Mouse (Mus musculus) retina, postnatal 7 days (tissue): Measurements from ENCODE around the gene Xxylt1.

ENCODE experiments used
- DNase-seq: peaks from one replicate; pipeline ENCODE4 v3.0.0-alpha.2; 2012; ENCODE audit warnings: low read depth, low spot score

The Xxylt1 gene

DNA sequence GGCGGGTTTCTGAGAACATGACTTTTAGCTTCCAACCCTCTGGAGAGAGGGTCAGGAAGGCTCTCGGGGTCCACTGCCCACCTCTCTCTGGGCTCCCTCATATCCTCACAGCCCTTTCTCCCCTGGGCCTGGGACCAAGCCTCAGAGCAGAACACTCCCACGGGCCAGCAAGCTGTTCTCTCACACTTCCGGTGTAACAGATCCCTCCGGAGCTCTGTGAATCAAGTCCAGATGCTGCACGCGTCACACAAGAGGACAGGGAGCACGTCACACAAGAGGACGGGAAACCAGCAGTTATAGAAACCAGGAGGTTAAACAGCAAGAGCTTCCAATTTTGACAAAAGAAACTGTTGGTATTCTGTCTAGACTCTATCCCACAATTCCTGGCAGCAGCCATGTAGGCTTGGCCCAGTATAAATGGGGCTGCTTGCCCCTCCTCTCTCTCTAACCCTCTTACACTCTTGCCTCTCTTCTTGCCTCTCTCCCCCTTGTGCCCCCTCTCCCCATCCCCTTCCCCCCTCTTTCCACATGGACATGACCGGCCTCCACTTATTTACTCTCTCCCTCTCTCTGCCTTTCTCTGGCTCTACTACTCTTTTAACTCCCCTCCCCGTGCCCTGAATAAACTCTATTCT lies 19.9 kb downstream of the Xxylt1 start:
- no peak for DNase-seq

DNA sequence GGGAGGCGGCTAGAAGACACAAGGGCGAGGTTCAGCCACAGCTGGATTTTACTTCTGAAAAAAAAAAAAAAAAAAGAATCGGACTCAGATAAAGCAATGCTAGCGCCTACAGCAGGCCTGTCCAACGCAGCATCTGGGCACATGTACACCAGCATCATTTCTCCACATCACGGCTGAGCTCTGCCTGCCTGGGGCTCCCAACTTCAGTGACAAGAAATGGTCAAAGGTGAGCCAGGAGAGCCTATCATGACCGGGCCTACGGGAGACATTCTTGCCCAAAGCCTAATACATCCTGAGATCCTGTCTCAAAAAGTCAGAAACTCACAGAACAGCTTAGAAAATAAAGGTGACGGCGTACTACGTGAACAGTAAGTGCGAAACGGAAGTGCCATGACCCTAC lies 20.5 kb downstream of the Xxylt1 start:
- no peak for DNase-seq

DNA sequence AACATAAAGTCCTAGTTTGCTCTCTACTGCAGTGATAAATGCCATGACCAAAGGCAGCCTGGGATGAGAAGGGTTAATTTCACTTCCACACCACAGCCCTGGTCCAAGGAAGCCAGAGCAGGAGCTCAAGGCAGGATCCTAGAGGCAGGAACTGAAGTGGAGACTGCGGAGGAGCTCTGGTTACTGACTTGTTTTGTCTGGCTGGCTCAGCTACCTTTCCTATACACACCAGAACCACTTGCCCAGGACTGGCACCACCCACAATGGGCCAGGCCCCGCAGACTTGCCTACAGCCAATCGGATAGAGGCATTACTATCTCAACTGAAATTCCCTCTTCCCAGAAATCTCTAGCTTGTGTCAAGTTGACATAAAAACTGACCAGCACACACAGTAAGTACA lies 21.0 kb downstream of the Xxylt1 start:
- DNase-seq = no peak

DNA sequence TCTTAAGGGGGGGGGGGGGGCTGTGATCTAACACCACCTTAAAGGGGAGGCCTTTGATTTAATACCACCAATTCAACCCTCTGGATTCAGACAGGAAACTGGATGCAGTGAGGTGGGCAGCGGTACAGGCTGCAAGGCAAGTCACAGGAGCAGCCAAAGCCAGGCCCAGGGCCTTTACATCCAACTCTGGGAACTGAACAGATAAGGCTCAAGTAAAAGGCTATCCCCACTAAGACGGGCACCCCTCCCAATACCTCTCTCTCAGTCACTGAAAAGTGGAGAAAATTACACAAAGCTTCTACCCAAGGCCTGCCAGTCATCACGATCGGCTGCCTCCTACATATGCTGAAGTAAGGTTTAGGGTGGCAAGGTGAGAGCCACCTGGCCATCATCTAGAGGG lies 21.5 kb downstream of the Xxylt1 start:
- DNase-seq = no peak

DNA sequence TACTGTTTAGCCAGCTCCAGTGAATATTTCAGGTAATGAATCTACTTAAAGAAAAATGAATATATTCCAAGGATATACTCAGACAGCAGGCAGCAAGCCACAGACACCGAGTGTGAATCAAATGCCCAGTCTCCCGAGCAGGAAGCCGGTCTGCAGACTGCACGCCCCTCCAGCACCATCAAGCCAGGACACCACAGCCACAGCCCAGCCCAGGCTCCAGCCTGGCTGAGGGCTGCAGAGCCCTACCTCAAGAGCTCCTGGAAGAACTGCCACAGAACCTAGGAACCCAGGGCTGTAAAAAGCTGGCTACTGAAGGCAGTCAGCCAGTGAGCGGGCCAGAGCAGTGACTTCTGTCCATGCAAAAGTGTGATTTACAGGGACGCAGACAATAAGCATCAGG lies 28.4 kb downstream of the Xxylt1 start:
- no peak for DNase-seq

DNA sequence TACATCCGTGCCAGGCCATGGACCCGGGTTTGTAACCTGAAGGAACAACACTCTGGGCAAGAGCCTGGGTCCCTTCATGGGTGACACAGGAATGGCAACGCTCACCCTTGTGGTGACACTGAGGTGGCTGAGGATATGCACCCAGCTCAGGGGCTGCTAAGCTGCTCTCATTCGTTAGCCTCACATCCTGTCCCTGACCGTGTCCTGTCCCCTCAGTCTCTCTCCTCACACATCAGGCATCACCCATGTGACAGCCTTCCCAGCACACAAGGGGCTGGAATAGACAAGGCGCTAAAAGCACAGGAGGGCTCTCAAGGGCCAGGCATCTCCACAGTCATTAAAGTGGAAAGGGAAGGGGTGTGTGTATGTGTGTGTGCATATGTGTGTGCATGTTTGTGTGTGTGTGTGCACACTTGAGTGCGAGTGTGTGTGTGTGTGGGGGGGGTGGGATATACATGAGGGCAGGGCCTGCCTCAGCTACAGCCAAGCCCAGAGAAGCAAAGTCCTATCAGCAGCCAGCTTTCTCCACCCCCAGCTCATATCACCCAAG lies 29.0 kb downstream of the Xxylt1 start:
- no peak for DNase-seq

DNA sequence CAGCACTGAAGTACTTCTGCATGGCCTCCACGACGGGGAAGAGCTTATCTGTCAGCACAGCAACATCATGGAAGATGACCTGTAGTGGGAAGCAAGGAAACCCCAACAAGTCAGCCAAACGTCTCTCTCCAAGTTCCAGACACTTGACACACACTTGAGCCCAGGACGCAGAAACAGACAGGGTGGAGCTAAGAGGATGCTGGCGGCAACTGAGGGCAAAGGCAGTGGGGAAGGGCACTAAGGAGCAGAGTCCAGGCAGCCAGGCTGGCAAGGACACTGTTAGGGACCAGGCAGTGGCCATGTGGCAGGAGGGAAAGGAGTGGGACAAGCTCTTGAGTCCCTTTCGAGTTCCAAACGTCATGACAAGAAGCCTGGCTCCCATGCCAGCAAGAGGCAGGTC lies 30.5 kb downstream of the Xxylt1 start:
- no peak for DNase-seq

DNA sequence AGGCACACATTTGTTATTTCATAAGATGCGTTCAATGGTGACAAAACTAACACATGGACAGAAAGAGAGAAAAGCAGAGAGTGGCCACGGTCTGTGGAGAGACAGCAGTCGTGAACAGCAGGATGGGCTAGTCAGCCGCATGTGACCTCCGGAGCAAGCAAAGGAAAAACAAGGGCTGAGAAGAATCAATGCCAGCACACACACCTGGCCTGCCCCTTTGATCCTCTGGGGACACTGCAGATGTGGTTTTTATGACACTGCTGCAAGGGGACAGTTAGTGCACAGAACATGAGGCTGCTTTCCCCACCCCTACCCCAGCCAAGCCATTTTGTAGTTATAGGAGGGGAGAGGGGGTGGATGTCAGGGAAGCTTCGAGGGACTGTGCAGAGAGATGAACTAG lies 33.0 kb downstream of the Xxylt1 start:
- DNase-seq = no peak

DNA sequence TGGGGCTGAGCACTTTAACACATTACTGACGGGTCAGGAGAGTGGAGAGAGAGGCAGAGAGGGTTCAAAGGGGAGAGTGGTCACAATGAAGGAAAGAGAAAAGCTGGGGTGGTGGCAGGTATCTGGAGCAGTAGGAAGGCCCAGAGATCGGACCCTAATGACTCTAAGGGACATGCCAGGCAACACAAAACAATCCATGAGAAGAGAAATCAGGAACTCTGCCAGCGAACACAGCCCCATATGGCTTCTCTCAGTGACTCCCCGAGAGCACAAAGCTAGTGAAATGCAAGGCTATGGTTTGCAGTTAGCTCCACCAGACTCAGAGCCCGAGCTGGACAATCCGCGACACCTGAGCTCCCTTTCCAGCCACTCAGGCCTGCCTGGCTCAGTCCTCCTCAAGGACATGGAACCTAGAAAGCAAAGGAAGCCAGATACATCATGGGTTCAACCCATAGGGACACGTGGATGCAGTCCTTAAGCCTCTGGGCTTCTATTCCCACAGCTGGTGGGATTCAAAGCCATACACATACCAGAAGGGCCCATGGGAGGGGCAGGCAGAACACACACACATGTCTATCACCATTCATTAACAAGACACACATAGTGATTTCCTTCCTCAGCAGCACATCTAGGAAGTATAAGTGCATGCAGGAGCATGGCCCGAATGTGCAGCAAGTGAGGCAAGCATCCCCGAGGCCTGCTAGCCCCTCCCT lies 33.9 kb downstream of the Xxylt1 start:
- no peak for DNase-seq

DNA sequence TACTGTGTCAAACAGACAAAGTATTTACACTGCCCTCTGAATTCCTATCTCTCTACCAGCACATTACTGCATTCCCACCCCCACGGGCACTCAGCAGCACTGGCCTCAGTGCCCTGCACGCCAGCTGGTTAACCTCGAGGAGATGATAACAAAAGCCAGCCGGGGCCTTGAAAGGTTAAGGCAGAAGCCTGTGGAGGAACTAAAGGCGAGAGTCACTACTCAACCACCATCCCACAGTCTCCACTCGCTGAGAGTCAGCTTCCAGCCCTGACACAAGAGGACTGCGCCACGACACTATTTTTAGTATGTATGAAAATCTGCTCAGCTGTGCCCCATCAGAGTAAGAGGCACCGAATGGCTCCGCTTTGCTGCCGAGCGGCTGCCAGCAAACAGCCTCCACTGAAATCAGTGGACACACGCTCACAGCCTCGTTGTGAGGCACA lies 35.0 kb downstream of the Xxylt1 start:
- DNase-seq = no peak

DNA sequence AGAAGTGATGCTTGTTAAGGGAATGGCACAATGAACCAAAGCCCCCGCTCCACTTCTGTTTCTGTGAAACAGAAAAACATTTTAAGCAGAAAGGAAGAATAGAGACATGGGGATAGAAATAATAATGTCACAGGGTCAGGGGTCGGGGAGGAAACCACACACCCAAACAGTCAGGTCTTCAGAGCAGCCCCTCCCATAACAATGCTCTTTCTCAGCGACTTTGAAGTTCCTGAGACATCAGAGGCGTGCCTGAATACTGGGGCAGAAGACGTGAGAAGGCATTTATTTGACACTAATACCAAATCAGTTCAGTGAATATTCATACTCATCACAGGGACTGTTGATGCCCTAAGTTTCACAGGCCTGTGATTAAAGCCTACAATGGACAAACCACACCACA lies 36.0 kb downstream of the Xxylt1 start:
- no peak for DNase-seq

DNA sequence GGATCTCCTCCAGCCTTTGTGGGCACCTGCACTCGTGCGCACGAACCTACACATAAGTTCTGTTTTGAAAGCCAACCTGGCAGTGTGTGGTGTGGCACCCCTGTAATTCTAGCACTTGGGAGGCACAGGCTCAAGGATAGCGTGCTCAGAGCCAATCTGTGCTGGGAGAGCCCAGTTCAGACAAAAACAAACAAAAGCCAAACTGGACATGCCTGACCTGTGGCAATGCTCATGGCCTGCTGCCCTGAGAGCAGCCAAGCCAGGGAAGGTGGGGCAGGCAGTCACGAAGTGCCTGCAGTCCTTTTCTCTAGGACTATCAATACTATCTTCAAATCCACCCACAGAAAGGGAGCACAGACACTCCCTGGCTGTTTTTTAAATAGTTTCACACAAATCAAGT lies 38.1 kb downstream of the Xxylt1 start:
- DNase-seq = no peak

DNA sequence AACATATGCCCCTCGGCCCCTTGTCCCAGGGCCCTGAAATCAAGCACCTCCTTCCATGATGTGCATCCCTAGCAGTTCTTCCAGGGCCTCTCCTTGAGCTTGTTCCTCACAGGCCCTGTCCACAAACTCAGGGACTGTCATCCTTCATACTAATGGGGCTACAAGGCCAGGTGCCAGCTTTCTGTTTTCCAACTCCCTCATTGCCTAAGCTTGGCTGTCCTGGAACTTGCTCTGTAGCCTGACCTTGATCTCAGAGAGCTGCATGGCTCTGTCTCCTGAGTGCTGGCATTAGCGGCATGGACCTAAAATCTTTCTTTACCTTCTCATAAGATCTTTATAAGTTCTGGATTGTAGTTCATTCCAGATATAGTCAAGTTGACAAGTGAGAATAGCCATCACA lies 39.7 kb downstream of the Xxylt1 start:
- DNase-seq = no peak

DNA sequence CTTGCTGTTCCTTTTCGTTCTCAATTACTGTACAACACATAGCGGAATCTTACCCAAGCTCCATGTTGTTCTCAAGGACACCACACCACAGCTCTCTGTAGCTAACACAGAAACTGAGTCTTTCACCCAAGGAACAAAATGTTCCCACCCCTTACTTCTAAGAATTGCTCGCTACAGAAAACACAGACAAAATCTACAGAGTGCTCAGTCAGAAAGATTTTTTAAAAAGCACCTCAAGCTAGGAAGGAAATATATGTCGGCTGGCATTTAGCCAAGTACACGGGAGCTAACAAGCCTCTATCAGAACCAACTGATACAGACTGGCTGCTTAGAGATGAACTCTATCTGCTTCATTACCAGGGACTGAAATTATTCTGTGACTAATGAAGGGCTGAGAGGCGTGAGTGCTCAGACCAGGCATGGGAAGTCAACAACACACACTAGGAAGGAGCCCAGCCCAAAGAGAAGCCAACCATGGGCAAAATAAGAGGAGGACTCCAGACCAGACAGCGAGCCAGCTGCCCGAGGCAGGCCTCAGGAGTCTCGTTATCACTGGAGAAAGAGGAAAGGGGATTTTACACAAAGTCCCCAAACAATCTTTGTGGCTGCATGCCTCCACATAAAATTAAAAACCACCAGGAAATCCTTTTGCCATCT lies 41.3 kb downstream of the Xxylt1 start:
- no peak for DNase-seq

DNA sequence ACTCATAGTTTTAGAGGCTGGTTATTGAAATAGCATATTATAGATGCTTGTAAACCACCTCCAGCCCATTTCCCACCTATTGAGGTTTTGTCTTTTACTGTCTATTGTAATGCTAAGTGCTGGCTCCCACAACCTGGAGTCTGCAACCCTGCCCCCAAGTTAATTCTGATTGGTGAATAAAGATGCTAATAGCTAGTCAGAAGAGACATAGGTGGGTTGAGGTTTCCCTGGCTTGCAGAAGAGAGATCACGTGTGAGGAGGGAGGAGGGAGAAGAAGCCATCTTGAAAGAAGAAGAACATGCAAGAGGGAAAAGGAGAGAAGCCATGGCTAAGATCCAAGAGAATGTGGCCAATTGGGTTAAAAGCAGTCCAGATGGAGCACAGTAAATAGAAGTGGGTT lies 43.8 kb downstream of the Xxylt1 start:
- no peak for DNase-seq

DNA sequence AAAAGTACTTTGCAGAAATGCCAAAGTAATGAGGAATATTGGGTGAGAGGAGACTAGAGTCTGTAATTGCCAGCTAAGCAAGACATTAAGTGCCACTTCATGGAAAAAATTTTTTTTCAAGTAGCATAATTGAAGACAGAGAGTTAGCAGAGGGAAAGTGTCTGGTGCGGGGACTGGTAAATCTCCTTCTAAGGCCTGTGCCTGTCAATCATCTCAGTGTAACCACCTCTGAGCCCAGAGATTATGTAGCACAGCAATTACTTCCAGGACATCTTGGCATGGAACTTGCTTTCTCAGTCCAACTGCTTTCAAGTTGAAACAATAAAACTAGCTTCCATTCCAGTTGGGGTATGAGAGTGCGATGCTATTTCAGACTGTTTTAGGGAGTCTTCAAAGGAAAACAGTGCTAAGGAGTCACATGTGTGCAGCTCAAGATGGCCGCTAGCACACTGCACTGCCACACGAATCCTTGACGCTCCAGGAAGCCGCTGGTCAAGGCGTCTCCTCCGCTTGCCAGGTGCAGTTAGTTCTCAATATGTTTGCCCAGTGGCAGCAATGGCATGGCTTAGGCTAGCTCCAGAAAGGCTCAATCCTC lies 45.5 kb downstream of the Xxylt1 start:
- no peak for DNase-seq

DNA sequence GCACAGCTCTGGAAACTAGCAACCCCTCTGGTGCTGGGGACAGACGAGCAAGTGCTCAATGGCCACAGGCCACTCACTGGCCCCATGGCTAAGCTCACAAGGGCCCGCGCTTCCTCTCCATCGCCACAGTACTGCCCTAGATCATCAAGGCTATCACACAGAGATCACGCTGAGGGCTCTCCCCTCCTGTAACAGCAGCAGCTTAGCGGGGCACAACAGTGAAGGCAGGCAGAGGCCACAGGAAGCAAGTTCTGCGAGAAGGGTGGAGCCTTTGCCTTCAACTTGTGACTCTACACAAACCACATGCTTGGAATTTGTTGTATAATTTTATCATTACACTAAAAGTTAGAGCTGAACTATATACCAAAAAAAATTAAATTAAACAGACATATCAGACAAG lies 46.0 kb downstream of the Xxylt1 start:
- no peak for DNase-seq

DNA sequence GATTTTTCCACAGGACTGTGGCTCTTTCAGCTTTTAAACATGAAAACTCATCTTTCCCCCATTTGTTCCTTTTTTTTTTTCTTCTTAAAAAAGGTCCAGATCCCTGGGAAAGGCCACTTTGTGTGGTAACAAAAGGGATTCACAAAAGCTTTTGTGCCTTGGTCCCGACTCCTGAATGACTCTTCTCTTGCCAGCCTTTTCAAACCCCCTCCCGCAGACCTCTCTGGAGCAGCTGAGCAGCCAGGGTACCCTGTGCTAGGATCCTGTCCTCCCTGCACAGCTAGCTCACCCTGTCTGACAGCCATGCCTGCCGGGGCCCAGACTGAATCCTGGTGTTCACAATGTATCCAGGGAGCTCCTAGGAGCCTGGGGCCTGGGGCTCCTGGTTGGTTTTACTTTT lies 47.2 kb downstream of the Xxylt1 start:
- DNase-seq = no peak

DNA sequence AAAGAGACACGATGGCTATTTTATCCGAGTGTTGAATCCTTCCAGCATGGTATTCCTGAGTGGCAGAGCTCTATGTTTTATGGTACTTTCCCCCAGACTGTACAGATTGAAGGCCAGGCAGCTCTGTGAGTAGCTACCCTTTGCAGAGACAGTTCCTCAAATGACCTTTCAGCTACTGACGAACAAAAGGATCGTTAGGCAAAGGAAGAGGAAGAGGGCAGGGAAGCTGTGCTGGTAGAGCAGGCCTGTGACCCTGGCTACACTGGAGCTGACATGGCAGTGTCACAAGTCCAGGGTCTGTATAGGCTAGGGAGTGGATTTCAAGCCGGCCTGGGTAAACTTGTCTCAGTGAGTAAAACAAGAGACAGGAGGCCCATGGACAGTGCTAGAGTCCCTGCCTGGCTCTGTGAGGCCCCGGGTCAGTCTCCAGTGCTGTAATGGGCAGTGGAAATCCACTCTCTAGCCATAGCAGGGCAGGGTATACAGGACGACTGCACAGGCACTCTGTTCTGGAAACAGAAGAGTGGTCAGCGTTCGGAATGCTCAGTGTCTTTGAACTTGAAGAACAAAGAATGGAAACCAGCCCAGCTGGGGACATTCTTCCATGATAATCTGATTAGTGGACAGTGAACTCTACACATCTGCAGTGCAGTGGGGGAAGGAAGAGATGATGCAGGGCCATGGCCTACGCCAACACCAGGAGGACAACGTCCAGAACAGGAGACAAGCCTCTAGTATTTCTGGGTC lies 51.3 kb downstream of the Xxylt1 start:
- DNase-seq = no peak

DNA sequence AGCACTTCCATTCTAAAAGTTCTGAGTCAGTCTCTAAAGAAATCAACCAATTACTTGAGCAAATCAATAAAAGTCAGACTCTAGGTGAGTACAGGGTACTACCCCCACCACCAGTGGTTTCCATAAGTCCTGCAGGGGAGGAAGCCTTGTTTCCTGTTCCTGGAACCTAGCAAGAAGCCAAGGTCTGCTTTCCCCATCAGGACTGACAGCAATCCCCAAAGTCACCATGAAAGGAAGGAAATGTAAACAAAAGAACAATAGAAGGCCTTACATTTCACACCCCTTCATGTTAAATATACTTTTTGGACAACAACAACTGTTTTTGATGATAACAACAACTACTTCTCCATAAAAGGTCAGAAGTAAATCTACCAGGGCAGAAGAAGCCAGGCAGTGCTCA lies 53.6 kb downstream of the Xxylt1 start:
- no peak for DNase-seq

DNA sequence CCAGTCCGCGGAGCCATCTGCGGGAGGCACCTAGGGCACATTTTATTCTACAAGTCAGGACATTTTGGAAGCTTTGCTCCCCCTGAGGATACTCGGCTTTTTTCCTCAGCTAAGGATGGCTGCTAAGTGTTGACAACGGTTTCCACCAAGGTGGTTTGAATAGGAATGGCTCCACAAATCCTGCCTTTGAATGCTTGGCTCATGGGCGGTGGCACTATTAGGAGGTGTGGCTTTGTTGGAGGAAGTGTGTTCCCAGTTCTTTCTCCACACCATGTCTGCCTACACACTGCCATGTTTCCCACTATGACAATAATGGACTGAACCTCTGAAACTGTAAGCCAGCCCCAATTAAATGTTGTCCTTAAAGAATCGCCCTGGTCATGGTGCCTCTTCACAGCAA lies 55.7 kb downstream of the Xxylt1 start:
- no peak for DNase-seq

DNA sequence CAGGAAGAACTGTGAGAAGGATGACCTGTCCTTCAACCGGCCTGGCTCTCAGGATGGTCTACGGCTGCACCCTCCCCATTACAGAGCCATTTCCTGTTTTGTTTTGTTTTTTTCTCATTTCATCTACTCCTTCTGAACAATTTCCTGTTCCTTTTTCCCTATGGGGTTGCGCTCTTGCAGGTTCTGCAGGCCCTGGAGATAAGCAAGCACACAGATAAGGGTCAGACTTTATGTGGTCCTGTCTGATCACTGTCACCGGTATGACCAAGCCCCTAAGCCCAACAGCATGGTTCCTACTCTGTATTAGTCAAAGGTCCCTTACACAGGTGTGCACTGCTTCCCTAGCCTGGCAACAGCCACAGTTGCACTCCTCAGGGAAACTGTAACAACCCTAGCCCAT lies 56.2 kb downstream of the Xxylt1 start:
- DNase-seq = no peak
